Mouse (Mus musculus) layer of hippocampus, adult 8-10 months (tissue): ENCODE measurements around the gene Fibcd1. TPM values are rescaled to one million over a fixed set of nuclear protein-coding genes. Genes with fewer than 3 reads are reported as not detected.

Experiments
- DNase-seq, 2 experiments: peaks; one replicate each; pipeline ENCODE4 v3.0.0; 2022; ENCODE audit warnings: low spot score in 2 of 2
- total RNA-seq, 4 experiments: library from RNA; stranded (reverse); gene quantifications; 2 replicates each; pipeline ENCODE4 v1.2.4; 2022

Fibcd1 gene
- total RNA-seq, 4 experiments from 2014 or later: 82.5 to 102 (median 90.0) TPM

- no peak for DNase-seq
These were observed 76.1 kb downstream of the Fibcd1 start for GRCm38 (mm10) chr2:31769631-31770111.

GRCm38 (mm10) chr2:31769115-31769514 lies 76.7 kb downstream of the Fibcd1 start:
- no peak for DNase-seq

GRCm38 (mm10) chr2:31767815-31768214 lies 78.0 kb downstream of the Fibcd1 start:
- DNase-seq: no peak

- no peak for DNase-seq
These were observed 78.7 kb downstream of the Fibcd1 start for GRCm38 (mm10) chr2:31767104-31767503.

Other genes starting within 250 kb of the Fibcd1 start
- under 1 TPM in 2 of 4 experiments, not detected in 2; 0.14 to 0.37 TPM for gene Prdm12, start 206.0 kb downstream of the Fibcd1 start, total RNA-seq
- 10 to 100 TPM; 22.7 to 25.3 (median 23.5) TPM for gene Exosc2, start 175.3 kb downstream of the Fibcd1 start, total RNA-seq
- gene Abl1, start 157.6 kb downstream of the Fibcd1 start, total RNA-seq: 10 to 100 TPM; 45.2 to 52.9 (median 46.9) TPM
- gene Qrfp, start 35.4 kb downstream of the Fibcd1 start, total RNA-seq: not detected
- gene Lamc3, start 41.3 kb upstream of the Fibcd1 start, total RNA-seq: 1 to 10 TPM; 6.2 to 7.0 (median 6.5) TPM
- gene Aif1l, start 104.1 kb upstream of the Fibcd1 start, total RNA-seq: 1 to 10 TPM; 6.8 to 8.3 (median 7.7) TPM
- gene Nup214, start 128.4 kb upstream of the Fibcd1 start, total RNA-seq: 10 to 100 TPM; 62.3 to 69.6 (median 68.0) TPM
- gene Fam78a, start 238.9 kb upstream of the Fibcd1 start, total RNA-seq: 1 to 10 TPM; 4.3 to 6.2 (median 5.3) TPM
- 10 to 100 TPM; 21.2 to 24.0 (median 23.4) TPM for gene Plpp7, start 249.5 kb upstream of the Fibcd1 start, total RNA-seq